Mouse (Mus musculus): ENCODE results near the gene Cd40. TPM values are rescaled to one million over a fixed set of nuclear protein-coding genes. Genes with fewer than 3 reads are reported as not detected.

Cd40 gene
- total RNA-seq, 2 experiments from 2014 or later: 6.3 to 8.5 TPM

DNA sequence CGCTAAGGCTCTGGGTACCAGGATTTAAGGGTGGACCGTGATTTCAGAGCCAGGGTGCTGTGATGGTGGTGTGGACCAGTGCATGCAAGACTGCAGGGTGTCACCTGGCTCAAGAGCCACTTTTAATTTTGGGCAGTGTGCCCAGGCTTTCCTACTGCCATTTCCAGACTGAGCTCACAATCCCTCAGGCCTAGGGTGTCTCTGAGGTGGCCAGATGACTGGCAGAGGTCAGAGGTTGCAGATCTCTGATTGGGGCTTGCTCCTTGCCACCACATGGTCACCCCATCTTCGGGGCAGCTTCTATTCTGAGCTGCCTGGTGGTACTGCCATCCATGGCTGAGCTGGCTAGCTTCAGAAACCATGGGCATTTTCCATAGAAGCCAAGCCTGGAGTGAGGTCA, 43.4 kb downstream of the Cd40 start:
- no peak for DNase-seq (ENCODE audit: low spot score in 2 of 2)

DNA sequence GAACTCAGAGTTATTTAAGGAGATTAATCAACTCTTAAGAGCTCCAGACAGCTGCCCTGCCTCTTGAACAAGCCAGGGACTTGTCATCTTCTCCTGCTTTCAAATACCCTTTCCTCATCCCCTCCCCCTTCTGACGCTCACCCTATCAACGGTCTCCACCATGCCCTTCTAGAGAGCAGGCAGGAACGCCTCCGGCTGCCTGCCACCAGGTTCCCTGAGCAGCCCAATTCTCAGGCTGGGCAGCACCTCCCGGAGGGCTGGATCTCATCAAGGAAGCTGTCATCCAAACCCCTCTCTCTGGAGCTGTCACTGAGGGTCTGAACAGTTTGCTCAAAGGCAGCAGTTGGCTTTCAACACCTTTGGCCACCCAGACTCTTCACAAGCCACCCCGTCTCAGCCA, 45.3 kb downstream of the Cd40 start:
- no peak for DNase-seq (ENCODE audit: low spot score in 2 of 2)

GRCm38 (mm10) chr2:165102920-165103319, 47.5 kb downstream of the Cd40 start:
- DNase-seq (ENCODE audit: low spot score in 2 of 2): no peak

GRCm38 (mm10) chr2:165105513-165106079, 50.2 kb downstream of the Cd40 start:
- no peak for DNase-seq (ENCODE audit: low spot score in 2 of 2)

- DNase-seq (ENCODE audit: low spot score in 2 of 2): no peak
Measured at GRCm38 (mm10) chr2:165106585-165106984, 51.2 kb downstream of the Cd40 start.

GRCm38 (mm10) chr2:165112149-165112548, 56.7 kb downstream of the Cd40 start:
- DNase-seq (ENCODE audit: low spot score in 2 of 2): peak; percentile 59 to 75

- no peak for DNase-seq (ENCODE audit: low spot score in 2 of 2)
Measured at GRCm38 (mm10) chr2:165113733-165114132, 58.3 kb downstream of the Cd40 start.

DNA sequence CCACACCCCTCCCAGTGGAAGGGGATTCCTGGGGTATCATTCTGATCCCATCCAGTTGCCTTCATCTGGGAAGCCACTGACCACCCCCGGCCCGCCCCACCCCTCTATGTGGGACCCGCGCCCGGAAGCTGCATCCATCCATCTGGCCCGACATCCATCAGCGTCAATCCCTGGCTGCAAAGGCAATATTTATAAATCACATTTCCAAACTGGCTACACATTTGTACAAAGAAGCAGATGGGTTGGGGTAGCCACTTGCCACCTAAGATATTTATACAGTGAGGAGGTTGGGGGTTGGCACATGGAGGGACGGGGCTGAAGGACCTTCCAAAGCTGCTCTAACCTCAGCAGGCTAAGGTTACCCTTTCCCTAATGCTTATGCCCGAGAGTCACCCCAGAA, 65.3 kb downstream of the Cd40 start:
- no peak for DNase-seq (ENCODE audit: low spot score in 2 of 2)

GRCm38 (mm10) chr2:165121206-165121840, 65.9 kb downstream of the Cd40 start:
- DNase-seq (ENCODE audit: low spot score in 2 of 2): no peak

Other genes with a start within 250 kb of the Cd40 start
- 10 to 100 TPM; 10.7 to 11.0 TPM for gene Zswim1, start 232.9 kb upstream of the Cd40 start, total RNA-seq (2021)
- gene Spata25, start 227.1 kb upstream of the Cd40 start, total RNA-seq (2021): 1 to 10 TPM in 1 of 2 experiments, under 1 TPM in 1; 0.76 to 1.7 TPM
- 100 to 1,000 TPM; 140 to 158 TPM for gene Ctsa, start 222.8 kb upstream of the Cd40 start, total RNA-seq (2021)
- gene Neurl2, start 222.2 kb upstream of the Cd40 start, total RNA-seq (2021): 1 to 10 TPM; 5.4 to 7.4 TPM
- 10 to 100 TPM; 25.7 to 28.9 TPM for gene Pltp, start 197.9 kb upstream of the Cd40 start, total RNA-seq (2021)
- 10 to 100 TPM; 78.8 to 80.7 TPM for gene Pcif1, start 176.3 kb upstream of the Cd40 start, total RNA-seq (2021)
- 10 to 100 TPM; 20.7 to 21.7 TPM for gene Zfp335, start 143.9 kb upstream of the Cd40 start, total RNA-seq (2021)
- 1 to 10 TPM; 3.4 to 5.7 TPM for gene Mmp9, start 114.8 kb upstream of the Cd40 start, total RNA-seq (2021)
- gene Slc12a5, start 94.8 kb upstream of the Cd40 start, total RNA-seq (2021): 10 to 100 TPM; 12.7 to 14.0 TPM
- 10 to 100 TPM; 43.7 to 50.1 TPM for gene Ncoa5, start 20.8 kb upstream of the Cd40 start, total RNA-seq (2021)
- gene 1700025C18Rik, start 35.1 kb downstream of the Cd40 start, total RNA-seq (2021): not detected
- 1 to 10 TPM; 1.4 to 1.7 TPM for gene Cdh22, start 179.2 kb downstream of the Cd40 start, total RNA-seq (2021)
- gene Slc35c2, start 232.2 kb downstream of the Cd40 start, total RNA-seq (2021): 10 to 100 TPM; 48.2 to 48.7 TPM

Data from adrenal gland, postnatal 4 days (tissue).